Mouse (Mus musculus) adrenal gland, adult 2 months (tissue): ENCODE measurements around the gene Tmem54. TPM values are rescaled to one million over a fixed set of nuclear protein-coding genes. Genes with fewer than 3 reads are reported as not detected.

Experiments
- DNase-seq: peaks from one replicate; pipeline ENCODE4 v3.0.0; 2021
- long read RNA-seq: library from polyadenylated mRNA; stranded (forward); transcript quantifications from one replicate; pipeline ENCODE4 v2.0.0, GENCODE M21; 2021
- polyA plus RNA-seq: library from polyadenylated mRNA; depleted of rRNA; stranded (reverse); fragments of >200 nt; gene quantifications from 2 replicates; pipeline ENCODE4 v1.2.3, GENCODE M21; 2012; rRNA removed
- total RNA-seq, 2 experiments: library from RNA; stranded (reverse); gene quantifications; 2 replicates each; pipeline ENCODE4 v1.2.3; 2021

Gene Tmem54
- total RNA-seq (not detected), polyA plus RNA-seq (not detected in 2 replicates)
- long read RNA-seq, result 0 reads

DNA sequence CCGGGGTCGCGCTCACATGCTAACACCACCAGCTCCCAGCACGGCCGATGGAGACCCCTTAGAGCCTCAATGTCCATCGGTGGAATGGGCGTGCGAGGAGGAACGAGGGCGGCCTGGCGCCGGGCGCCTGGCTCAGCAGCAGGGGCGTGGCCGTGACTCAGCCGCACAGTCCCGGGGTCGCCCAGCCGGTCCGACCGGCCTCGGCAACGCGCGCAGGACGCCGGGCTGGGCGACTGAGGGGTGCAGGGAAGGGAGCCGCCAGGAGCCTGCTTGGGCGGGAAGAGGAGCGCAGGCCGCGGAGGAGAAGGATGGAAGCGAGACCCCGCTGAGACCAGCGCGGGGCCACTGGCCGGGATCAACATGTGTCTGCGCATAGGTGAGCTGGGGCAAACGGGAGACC lies at the start of gene Tmem54:
Gene Tmem54 (plus strand): TSS at position 193 of the 400 bp plus-strand sequence.
- no peak for DNase-seq

DNA sequence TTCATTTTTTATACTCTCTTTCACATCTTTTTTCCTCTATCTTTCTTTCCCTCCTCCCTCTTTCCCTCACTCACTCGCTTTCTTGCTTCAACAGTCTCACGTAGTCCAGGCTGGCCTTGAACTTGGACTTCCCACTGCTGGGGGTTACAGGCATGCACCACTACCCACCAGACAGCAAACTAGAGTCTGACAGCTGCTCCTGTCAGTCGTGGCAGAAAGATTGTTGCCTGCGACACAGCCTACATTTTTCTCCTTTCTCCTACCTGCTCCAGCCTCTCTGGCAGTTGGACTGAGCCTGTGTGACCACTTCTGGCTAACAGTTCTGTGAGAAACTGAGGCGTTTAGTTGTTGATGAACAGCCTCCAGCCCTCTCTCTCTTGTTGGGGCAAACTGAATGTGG lies 49.8 kb upstream of the Tmem54 start:
- no peak for DNase-seq

DNA sequence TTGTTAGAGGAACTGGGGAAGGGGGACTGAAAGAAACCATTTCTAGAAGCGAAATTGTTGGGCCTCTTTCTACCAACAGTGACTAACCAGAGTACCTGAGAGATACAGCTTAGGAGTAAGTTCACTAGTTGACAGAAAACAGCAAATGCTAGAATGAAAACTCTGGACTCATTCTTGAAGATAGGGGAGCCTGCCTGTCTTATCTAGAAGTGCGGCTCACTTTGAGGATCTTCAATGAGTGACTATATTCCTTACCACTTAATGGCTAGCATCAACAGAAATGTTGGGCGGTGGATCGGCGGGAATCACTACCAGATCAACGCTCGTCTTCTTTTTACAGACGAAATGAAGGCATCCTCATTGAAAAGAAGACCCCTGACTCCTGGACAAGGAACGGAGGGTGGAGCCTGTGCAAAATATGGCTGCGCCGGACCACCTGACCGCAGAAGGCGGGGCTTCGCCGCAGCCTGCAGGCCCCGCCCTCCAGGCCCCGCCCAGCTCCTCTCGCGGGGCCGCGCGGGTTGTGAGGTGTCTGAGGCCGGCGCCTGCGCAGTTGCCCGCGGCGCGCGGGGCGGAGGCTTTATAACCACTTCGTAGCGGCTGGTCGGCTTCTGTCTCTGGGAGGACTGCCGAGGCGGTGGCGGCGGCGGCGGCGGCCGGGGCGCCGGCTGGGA lies 47.7 kb upstream of the Tmem54 start:
- peak; percentile 96 for DNase-seq

DNA sequence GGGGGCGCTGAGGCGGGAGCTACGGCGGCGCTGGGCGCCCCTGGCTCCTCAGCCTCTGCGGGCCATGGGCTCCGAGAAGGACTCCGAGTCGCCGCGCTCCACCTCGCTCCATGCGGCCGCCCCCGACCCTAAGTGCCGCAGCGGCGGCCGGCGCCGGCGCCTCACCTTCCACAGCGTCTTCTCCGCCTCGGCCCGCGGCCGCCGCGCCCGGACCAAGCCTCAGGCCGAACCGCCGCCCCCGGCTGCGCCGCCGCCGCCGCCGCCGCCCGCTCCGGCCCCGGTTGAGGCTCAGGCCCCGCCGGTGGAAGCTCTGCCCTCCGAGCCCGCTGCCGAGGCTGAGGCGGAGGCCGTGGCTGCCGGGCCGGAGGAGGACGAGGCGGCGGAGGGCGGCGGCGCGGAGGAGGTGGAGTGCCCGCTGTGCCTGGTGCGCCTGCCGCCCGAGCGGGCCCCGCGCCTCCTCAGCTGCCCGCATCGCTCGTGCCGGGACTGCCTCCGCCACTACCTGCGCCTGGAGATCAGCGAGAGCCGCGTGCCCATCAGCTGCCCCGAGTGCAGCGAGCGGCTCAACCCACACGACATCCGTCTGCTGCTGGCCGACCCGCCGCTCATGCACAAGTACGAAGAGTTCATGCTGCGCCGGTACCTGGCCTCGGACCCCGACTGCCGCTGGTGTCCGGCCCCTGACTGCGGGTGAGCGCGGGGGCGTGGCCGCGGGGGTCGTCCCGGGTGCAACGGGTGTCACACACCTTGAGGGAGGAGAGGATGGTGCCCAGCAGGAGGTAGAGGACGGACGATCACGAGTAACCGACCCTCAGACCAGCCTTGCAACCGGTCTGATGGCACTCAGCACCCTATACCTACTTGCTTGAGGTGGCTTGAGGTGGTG lies 46.9 kb upstream of the Tmem54 start, which contains the start of gene Rnf19b:
Gene Rnf19b (plus strand): TSS at position 65 of the 886 bp plus-strand sequence.
- peak; percentile 76 for DNase-seq

DNA sequence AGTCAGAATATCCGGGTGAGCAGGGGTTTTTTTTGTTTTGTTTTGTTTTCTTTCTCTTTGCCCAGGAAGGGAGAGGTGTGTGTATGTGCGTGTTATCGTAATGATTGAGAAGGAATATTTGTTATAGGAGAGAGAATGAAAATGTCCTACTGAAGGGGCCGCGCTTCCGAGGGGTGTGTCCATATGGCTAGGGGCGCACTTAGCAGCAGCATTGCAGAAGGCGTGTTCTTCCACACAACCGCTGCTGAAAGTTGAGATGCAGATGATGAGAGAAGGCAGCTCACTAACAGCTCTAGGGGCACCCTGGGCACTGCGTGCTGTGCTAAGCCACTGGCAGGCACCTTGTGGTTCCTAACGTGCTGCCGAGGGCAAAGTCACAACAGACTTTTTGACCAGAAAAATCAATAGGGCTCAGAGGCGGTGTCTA lies 46.2 kb upstream of the Tmem54 start:
- peak; percentile 45 for DNase-seq

DNA sequence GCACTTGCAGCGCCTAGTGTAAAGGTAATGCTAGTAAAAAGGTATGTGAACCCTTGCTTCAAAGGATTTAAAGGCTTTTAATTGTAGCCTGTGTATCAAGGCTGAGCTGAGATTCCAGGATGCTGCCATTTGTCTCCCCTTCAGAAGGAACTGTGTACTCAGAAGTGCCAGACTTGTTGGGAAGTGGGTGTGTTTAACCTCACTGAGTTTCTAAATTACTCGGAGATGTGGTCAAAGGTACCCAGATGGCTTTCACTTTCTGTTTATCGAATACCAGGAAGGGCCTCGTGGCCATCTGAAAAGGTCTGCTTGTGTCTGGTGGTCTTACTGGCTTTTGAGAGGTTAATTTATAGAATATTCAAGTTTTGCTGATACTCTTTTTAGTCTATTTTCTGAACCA lies 45.4 kb upstream of the Tmem54 start:
- no peak for DNase-seq

DNA sequence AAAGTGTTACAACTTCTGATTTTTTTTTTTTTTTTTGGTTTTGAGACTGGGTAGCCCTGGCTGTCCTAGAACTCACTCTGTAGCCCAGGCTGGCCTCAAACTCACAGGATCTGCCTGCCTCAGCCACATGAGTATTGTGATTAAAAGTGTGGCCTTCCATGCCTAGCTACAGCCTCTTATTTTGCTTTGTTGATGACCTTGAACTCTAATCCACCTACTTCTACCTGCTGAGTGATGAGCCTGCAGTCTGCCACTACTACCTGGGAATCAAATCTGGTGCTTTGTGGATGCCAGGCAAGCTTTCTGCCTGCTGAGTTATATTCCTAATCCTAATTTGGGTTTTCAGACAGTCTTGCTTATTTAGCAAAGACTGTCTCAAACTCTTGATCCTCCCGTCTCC lies 43.9 kb upstream of the Tmem54 start:
- DNase-seq, result no peak

DNA sequence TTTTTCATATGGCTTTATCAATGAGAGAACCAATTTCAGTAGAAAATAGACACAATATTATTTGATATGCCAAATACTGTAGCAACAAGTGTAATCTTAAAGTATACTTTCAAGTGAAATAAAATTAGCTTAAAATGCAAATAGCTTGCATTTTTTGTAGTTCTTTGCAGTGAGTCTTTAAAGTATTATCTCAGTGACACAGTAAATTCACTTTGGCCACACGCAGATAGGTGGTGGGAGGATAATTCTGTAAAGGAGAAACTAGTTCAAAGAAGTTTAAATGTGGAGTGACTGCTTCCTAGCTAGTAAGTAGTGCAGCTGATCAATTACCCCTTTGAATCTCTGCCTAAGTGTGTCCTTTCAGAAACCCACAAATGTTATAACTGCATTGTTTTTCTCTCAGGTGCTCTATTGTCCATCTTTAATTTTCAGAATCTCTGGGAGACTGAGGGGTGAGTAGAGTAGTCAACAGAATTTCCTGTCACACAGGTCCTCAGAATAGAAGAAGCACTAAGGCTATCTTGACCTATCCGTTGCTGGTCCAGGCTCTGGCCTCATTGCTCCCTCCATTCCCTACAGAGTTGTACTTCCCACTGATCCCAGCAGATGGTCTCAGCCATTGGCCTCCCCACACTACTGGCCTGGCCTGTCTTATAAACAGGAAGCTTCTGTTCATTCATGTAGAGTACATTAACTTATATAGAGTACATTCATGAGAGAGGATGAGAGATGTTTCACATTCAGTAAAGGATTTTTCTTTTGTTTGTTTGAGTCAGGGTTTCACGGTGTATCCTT lies 42.9 kb upstream of the Tmem54 start:
- no peak for DNase-seq

DNA sequence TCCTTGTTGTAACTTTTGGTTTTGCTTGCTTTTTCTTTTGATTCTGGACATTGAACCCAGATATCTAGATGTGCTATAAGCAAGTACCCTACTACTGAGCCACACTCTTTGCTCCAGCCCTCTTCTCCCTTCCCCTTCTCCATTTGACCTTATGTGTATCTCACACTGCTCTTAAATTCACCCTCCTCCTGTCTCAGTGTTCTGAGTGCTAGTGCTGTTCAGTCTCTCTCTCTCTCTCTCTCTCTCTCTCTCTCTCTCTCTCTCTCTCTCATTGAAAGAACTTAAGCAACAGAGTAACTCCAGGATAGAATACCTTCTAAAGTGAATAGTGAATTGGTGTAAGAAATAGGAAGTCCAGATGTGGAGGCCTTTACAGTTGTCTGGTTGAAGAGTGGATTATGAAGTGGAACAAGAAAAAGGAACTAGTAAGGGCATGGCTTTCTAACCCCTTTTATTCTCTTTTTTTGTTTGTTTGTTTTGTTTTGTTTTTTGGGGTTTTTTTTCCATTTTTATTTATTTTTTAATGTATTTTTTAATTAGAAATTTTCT lies 39.6 kb upstream of the Tmem54 start:
- no peak for DNase-seq

DNA sequence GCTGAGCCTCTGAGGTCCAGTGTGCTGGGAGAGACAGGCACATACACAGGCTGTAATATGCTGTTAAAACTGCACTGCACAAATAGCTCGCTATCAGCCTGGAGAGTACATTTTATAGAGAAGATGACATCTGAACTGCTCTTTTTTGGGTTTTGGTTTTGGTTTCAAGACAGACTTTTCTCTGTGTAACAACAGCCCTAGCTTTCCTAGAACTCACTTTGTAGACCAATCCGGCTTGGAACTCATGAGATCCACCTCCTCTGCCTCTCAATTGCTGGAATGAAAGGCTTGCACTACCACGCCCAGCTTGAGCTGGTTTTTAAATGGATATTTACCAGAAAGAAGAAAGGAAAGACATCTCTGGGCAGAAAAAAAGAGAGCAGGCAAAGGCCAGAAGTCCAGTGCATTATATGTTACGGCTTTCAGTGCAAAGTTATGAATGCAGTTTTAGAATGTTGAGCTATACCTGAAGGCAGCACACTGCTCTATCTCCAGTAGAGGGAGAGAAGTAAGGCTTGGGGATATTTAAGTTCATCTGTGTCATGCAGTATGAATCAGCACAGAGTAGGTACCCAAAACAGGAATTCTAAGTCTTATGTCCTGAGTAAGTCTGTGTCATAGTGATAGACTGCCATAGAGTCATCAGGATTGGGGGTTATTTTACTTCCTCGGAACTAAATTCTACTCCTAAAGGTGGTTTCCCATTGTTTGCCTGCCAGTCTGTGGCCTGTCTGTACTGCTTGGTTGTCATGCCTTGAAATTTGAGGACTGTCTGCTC lies 37.5 kb upstream of the Tmem54 start:
- DNase-seq, result no peak

DNA sequence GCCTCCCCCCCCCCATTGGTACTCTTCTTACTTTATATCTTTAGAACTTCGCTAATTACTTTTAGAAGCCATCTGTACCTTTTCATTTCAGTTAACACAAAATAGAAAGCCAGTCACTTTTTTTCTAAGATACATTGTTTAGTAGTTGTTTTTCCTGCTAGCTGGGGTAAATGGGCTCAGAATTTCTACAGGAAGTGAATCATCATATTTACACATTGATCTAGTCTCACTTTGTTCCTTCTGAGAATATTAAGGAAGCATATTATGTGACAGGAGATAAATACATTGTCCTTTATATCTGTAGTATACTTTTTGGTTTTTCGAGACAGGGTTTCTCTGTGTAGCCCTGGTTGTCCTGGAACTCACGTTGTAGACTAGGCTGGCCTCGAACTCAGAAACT lies 36.5 kb upstream of the Tmem54 start:
- DNase-seq, result no peak

DNA sequence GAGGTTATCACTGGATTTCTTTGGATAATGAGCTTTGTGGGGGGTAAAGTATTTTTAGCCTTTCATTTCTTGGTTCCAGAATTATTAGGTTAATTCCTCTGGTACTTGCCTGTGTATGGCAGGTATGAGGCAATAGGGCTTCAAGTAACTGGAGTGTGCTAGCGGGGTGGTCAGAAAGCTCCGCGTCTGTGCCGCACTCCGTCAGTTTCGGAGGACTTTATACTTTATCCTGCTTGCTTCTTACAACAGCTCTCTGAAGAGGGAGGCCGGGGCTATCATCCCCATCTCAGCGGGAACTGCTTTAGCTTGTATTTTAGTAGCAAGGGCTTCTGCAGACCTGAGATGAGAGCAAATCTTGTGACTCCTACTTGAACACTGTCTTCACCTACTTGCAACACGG lies 26.2 kb upstream of the Tmem54 start:
- DNase-seq, result no peak

DNA sequence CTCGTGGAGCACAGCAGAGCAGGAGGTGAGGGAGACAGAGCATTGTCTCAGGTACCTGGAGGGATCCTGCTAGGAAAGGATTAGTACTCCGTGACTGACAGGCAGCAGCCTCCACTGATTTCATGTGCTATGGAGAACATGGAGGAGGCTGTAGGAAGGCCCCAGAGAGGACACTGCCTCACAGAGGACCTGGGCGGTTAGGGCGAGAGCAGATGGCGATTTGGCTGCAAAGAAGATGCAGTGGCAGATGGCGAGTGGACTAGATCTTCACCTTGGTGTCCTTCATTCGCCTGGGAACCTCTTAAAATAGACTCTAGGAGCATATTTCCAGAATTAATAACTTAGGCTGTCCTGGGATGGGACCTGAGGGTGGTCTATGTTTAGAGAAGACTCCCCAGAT lies 24.3 kb upstream of the Tmem54 start:
- no peak for DNase-seq

DNA sequence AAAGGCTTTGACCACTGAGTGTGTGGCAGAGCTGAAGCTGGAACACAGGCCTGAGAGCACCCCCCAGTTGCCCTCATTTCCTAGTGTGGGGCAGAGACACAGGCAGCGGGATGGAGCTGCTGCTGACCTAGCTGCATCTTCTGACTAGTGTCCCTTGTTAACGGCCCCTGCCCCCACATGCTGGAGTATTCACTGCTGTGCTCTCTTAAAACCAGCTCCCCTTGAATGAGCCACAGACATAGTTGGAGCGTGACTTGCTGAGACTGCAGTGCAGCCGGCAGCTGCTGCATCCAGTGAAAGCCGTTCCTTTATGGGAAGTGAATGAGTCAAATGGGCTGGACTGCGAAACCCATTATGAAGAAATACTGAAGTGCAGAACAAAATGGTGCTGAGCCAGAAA lies 23.8 kb upstream of the Tmem54 start:
- DNase-seq, result no peak

DNA sequence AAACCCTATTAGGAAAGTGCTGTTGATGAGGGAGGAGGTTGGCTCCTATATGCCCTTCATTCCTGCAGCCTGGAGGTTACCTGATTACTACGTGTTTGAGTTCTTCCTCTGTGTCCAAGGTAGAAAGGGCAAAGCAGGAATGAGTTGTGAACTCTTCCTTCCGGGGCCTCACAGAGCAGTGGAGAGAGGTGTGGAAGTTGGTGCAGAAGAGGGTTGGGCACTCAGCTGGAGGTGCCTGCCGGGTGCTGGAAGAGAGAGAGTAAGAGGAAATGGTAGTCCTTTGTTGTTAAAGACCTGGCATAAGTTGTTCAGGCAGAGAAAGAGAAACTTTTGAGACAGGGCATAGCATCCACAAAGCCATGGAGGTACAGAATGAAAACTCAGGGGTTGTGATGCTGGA lies 23.4 kb upstream of the Tmem54 start:
- DNase-seq, result no peak

DNA sequence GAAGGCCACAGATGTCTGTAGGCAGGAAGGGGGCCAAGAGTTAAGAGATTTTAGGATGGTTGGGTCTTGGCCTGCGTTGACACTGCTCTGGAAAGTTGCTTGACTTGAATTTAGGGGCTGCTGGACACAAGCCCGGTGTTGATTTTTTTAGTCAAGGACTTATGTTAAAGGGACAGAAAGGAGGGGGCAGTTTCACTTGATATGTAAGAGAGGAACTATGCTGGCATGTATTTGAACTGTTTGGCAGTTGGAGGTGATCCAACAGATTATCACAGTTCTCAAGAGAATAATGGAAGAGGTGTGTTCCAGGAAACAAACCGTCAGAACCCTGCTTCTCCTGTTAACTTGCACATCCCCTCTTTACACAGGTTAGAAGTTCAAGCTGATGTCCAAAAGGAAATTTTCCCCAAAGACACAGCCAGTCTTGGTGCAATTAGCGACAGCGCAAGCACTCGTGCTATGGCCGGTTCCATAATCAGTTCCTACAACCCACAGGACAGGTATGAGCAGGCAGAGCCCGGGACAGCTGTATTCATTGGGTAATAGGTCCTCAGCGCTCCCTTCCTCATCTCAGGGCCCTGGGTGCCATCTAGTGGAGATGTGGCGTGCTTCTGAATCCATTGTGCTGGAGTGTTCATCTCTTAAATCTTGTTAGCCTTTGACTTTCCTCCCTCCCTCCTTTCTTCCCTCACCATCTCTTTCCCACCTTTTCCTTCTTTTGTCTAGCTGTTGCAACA lies 22.8 kb upstream of the Tmem54 start:
- DNase-seq, result peak; percentile 77

DNA sequence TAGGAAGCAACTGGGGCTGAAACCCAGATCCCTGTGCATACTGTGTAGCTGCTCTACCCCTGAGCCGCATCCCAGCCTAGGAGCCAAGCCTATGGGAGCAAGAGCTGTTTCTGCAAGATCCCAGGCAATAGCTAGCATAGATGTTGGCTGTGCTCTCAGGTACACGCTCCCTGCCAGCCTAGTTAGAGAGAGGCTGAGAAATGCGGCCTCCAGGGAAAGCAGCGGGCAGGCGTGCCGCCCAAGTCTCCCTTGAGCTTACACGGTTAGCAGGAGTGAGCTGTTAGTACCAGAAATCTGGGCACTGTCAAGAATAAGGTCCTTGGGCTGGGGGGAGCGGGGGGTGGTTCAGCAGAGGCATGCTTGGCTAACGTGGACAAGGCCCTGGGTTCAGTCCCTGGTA lies 20.5 kb upstream of the Tmem54 start:
- peak; percentile 27 for DNase-seq

DNA sequence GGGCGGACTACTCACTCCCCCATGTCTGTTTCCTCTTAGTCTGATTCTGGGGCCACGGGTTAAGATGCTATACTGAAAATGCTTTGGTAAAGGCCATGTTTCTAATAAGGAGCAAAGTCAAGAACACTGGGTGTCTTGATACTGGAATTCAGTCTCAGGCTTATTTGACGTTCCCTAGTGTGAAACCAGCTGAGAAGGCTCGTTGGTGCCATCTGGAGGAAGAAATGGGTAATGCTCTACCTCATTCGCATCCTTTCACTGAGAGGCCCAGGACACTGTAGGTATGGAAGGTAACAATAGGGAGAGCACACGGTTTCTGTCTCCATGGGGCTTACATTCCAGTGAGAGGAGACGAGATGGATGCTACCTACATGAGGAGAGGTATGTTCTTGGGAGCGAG lies 19.3 kb upstream of the Tmem54 start:
- DNase-seq, result peak; percentile 55

DNA sequence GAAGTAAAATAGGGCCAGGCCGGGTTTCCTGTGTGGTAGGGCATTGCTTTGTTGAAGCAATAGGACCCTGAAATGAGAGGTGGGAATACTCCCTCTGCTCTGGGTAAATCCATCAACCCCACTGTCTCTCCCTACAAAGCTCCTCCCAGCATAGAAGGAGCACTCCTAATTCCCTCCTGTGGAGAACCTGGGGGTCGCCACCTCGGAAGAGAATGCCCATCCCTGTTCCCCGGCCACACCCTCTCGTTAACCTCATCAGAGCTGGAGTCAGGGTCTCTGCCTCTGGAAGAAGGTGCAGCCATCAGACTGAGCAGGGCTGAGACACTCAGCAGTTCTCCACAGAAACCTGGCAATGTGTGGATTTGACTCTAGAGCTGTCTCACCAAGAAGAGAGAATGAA lies 17.5 kb upstream of the Tmem54 start:
- no peak for DNase-seq

DNA sequence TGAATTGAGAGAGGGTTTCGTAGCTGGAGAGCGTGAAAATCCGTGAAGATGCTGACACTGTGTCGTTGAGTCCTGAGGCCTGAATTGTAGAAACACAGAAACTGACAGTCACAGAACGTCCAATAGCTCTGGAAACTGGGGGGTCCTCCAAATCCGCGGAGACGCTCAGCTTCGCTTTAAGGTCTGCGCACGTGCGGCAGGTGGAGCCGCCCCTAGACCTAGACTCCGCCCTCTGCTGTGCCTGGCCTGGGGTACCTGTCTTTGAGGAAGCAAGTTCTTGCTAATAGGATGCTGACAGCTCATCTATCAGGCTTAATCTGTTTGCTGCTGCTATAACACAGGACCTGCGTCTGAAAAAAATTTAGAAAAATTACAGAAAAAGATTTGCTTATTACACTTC lies 10.1 kb upstream of the Tmem54 start:
- DNase-seq, result no peak

DNA sequence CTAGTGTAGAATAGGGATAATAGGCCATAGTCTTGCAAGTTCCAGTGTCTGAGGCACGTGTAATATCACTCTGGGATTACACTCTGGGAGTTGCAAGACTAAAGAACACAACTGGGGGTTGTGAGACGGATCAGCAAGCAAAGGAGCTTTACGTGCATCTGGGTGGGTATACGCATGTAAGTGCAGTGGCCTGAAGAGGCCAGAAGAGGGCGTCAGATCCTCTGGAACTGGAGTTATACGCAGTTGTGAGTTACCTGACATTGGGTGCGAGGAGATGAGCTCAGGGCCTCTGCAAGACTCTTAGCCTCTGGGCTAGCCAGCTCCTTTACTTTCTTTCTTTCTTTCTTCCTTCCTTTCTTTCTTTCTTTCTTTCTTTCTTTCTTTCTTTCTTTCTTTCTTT lies 8.3 kb upstream of the Tmem54 start:
- no peak for DNase-seq
